Mouse (Mus musculus) cortical plate, adult 2 months (tissue): ENCODE measurements around the gene Gins2.

ENCODE experiments used
- CTCF ChIP-seq: fragments of 200-500 bp; IDR thresholded peaks from 2 replicates; pipeline ENCODE4 v1.5.1; 2011; ENCODE audit warnings: mild to moderate bottlenecking, control low read depth, low read length; ENCODE audit not compliant: insufficient read depth; ENCODE audit errors: extremely low read depth
- POLR2A ChIP-seq: fragments of 200-500 bp; IDR thresholded peaks from 2 replicates; pipeline ENCODE4 v1.6.1; 2011; ENCODE audit warnings: mild to moderate bottlenecking, low read length, control low read depth; ENCODE audit not compliant: insufficient read depth; ENCODE audit errors: extremely low read depth

DNA sequence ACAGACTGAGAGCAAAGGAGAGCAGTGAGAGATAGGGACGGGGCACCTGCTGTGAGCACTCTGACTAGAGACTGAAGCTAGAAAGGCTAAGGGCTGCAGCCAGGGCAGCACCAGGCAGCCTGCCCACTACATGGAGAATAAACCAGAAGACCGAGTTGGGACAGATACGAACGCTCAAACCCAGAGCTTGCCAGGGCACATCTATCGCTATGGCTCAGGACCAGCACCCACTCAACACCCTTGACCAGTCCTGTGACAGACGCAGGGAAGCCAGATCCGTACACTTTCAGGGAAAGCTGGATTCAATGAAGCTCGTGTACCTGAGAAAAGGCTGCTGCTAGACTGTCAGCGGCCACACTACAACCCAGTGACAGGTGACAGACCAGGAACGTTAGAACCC, 3.6 kb downstream of the Gins2 start:
- TF ChIP-seq POLR2A (no peak), CTCF (no peak)
